Mouse (Mus musculus) MEL (cell line): Measurements from ENCODE around the gene Syt7. TPM values are rescaled to one million over a fixed set of nuclear protein-coding genes. Genes with fewer than 3 reads are reported as not detected.

Experiments used
- DNase-seq: peaks from one replicate; pipeline ENCODE4 v3.0.0; 2011; ENCODE audit warnings: low read depth, low spot score
- H3K27ac ChIP-seq: 2 replicates; pipeline ENCODE4 v1.5.1; 2012; ENCODE audit warnings: low read depth, mild to moderate bottlenecking, control low read depth, low read length, moderate library complexity; ENCODE audit not compliant: control insufficient read depth
- H3K27me3 ChIP-seq, 2 experiments: fragments of 150-350 bp in 1 of 2; sonication (generic) in 1 of 2; 2 replicates each; pipeline ENCODE4 v1.6.1; 2012; ENCODE audit warnings: low read length in 2 of 2, mild to moderate bottlenecking in 2 of 2, improper control_type of control experiment in 1 of 2, moderate library complexity in 1 of 2; ENCODE audit not compliant: insufficient read depth in 2 of 2, control insufficient read depth in 1 of 2
- H3K36me3 ChIP-seq, 2 experiments: 2 replicates each; pipeline ENCODE4 v1.6.1; 2012 to 2014; ENCODE audit warnings: low read length in 2 of 2, improper control_type of control experiment in 1 of 2, inconsistent platforms in 1 of 2, mild to moderate bottlenecking in 1 of 2; ENCODE audit not compliant: insufficient read depth in 2 of 2, control insufficient read depth in 1 of 2
- H3K4me1 ChIP-seq, 2 experiments: fragments of 150-350 bp in 1 of 2; sonication (generic) in 1 of 2; 2 replicates each; pipeline ENCODE4 v1.6.1; 2012; ENCODE audit warnings: low read length in 2 of 2, improper control_type of control experiment in 1 of 2, mild to moderate bottlenecking in 1 of 2; ENCODE audit not compliant: insufficient read depth in 2 of 2, control insufficient read depth in 1 of 2
- H3K4me3 ChIP-seq, 2 experiments: fragments of 150-350 bp in 1 of 2; sonication (generic) in 1 of 2; 2 replicates each; pipeline ENCODE4 v1.5.1; 2012; ENCODE audit warnings: low read depth in 2 of 2, low read length in 2 of 2, mild to moderate bottlenecking in 2 of 2, moderate library complexity in 2 of 2, control low read depth in 1 of 2, improper control_type of control experiment in 1 of 2; ENCODE audit not compliant: control insufficient read depth in 1 of 2, insufficient read depth in 1 of 2
- H3K79me2 ChIP-seq: 2 replicates; pipeline ENCODE4 v1.6.1; 2012; ENCODE audit warnings: mild to moderate bottlenecking, low read length, moderate library complexity; ENCODE audit not compliant: control insufficient read depth, poor library complexity, insufficient read depth
- H3K9ac ChIP-seq: 2 replicates; pipeline ENCODE4 v1.6.1; 2012; ENCODE audit warnings: low read depth, mild to moderate bottlenecking, control low read depth, low read length, moderate library complexity; ENCODE audit not compliant: control insufficient read depth, poor library complexity, severe bottlenecking
- H3K9me3 ChIP-seq: fragments of 150-350 bp; sonication (generic); replicated peaks from 2 replicates; pipeline ENCODE4 v1.6.1; 2012; ENCODE audit warnings: mild to moderate bottlenecking, low read length, improper control_type of control experiment, moderate library complexity; ENCODE audit not compliant: insufficient read depth
- BHLHE40 ChIP-seq: IDR thresholded peaks from 2 replicates; pipeline ENCODE4 v1.6.1; 2012; ENCODE audit warnings: low read depth, mild to moderate bottlenecking, inconsistent platforms, low read length, improper control_type of control experiment, borderline replicate concordance
- CHD1 ChIP-seq: IDR thresholded peaks from 2 replicates; pipeline ENCODE4 v1.6.1; 2012; ENCODE audit warnings: low read depth, mild to moderate bottlenecking, inconsistent platforms, low read length, improper control_type of control experiment
- GABPA ChIP-seq: IDR thresholded peaks from 2 replicates; pipeline ENCODE4 v1.6.1; 2012; ENCODE audit warnings: low read depth, mild to moderate bottlenecking, inconsistent platforms, low read length, improper control_type of control experiment, moderate library complexity
- GATA1 ChIP-seq: IDR thresholded peaks from 2 replicates; pipeline ENCODE4 v1.6.1; 2011; ENCODE audit warnings: low read depth, low read length, improper control_type of control experiment
- HCFC1 ChIP-seq: IDR thresholded peaks from 2 replicates; pipeline ENCODE4 v1.6.1; 2012; ENCODE audit warnings: low read depth, mild to moderate bottlenecking, inconsistent platforms, low read length, improper control_type of control experiment, moderate library complexity
- KAT2A ChIP-seq: conservative IDR thresholded peaks from 2 replicates; pipeline ENCODE4 v1.6.1; 2012; ENCODE audit warnings: low read depth, low read length, improper control_type of control experiment, inconsistent platforms
- MAFK ChIP-seq: IDR thresholded peaks from 2 replicates; pipeline ENCODE4 v1.6.1; 2011; ENCODE audit warnings: low read depth, mild to moderate bottlenecking, low read length, improper control_type of control experiment, borderline replicate concordance
- MAX ChIP-seq: IDR thresholded peaks from 2 replicates; pipeline ENCODE4 v1.6.1; 2011; ENCODE audit warnings: low read length, improper control_type of control experiment
- MAZ ChIP-seq: IDR thresholded peaks from 2 replicates; pipeline ENCODE4 v1.6.1; 2012; ENCODE audit warnings: low read depth, mild to moderate bottlenecking, inconsistent platforms, low read length, improper control_type of control experiment
- NELFE ChIP-seq: IDR thresholded peaks from 2 replicates; pipeline ENCODE4 v1.6.1; 2011; ENCODE audit warnings: low read depth, low read length, improper control_type of control experiment
- POLR2AphosphoS2 ChIP-seq: IDR thresholded peaks from 2 replicates; pipeline ENCODE4 v1.6.1; 2011; ENCODE audit warnings: low read length, improper control_type of control experiment
- RAD21 ChIP-seq: IDR thresholded peaks from 2 replicates; pipeline ENCODE4 v1.6.1; 2011; ENCODE audit warnings: mild to moderate bottlenecking, low read depth, low read length, improper control_type of control experiment
- RCOR1 ChIP-seq: IDR thresholded peaks from 2 replicates; pipeline ENCODE4 v1.6.1; 2012; ENCODE audit warnings: low read depth, mild to moderate bottlenecking, inconsistent platforms, low read length, improper control_type of control experiment
- TAL1 ChIP-seq: IDR thresholded peaks from 2 replicates; pipeline ENCODE4 v1.6.1; 2012; ENCODE audit warnings: mild to moderate bottlenecking, inconsistent platforms, low read length, moderate library complexity, mixed read lengths
- TBP ChIP-seq: IDR thresholded peaks from 2 replicates; pipeline ENCODE4 v1.8.0; 2011; ENCODE audit warnings: low read depth, low read length, improper control_type of control experiment
- USF2 ChIP-seq, 2 experiments: IDR thresholded peaks; 2 replicates each; pipeline ENCODE4 v1.6.1; 2011 to 2012; ENCODE audit warnings: improper control_type of control experiment in 2 of 2, low read length in 2 of 2, borderline replicate concordance in 1 of 2, inconsistent platforms in 1 of 2, low read depth in 1 of 2, mild to moderate bottlenecking in 1 of 2; ENCODE audit not compliant: insufficient read depth in 1 of 2
- ZC3H11A ChIP-seq: IDR thresholded peaks from 2 replicates; pipeline ENCODE4 v1.6.1; 2012; ENCODE audit warnings: low read depth, mild to moderate bottlenecking, inconsistent platforms, low read length, improper control_type of control experiment
- ZMIZ1 ChIP-seq: IDR thresholded peaks from 2 replicates; pipeline ENCODE4 v1.6.1; 2012; ENCODE audit warnings: low read depth, mild to moderate bottlenecking, inconsistent platforms, low read length, improper control_type of control experiment, moderate library complexity
- ZNF384 ChIP-seq: IDR thresholded peaks from 2 replicates; pipeline ENCODE4 v1.6.1; 2012; ENCODE audit warnings: low read depth, mild to moderate bottlenecking, inconsistent platforms, low read length, improper control_type of control experiment
- polyA plus RNA-seq, 2 experiments: library from polyadenylated mRNA; stranded (reverse) in 1 of 2; unstranded in 1 of 2; fragments of >175 nt in 1 of 2; fragments of >200 nt in 1 of 2; gene quantifications; 2 replicates each; pipeline versions ENCODE4 v1.2.1 to v1.2.4; 2012; ENCODE audit warnings: low replicate concordance in 2 of 2, low read depth in 1 of 2; ENCODE audit not compliant: insufficient read length in 2 of 2, insufficient read depth in 1 of 2, missing spikeins in 1 of 2
- total RNA-seq: library from RNA; depleted of rRNA; stranded (reverse); fragments of 300-350 nt; gene quantifications from 2 replicates; pipeline ENCODE4 v1.2.3, GENCODE M21; 2012

Gene Syt7
- total and polyA plus RNA-seq, 3 experiments = not detected

GRCm38 (mm10) chr19:10391028-10391427 is 2.1 kb downstream of the Syt7 start:
- no peaks in the 10 kb centered on the region for H3K9me3 ChIP-seq
- no peaks in the 10 kb centered on the region for H3K27me3 ChIP-seq
- TF ChIP-seq NELFE = no peak
- TF ChIP-seq ZC3H11A = no peak
- no peak for TF ChIP-seq MAZ
- TF ChIP-seq TBP = no peak
- TF ChIP-seq TAL1 = no peak
- no peak for TF ChIP-seq GATA1
- TF ChIP-seq MAFK = no peak
- no peak for TF ChIP-seq HCFC1
- no peaks in the 10 kb centered on the region for H3K79me2 ChIP-seq
- DNase-seq = no peak
- H3K27ac ChIP-seq = no peak overlapping the region
- H3K4me1 ChIP-seq = no peaks in the 10 kb centered on the region
- no peak overlapping the region for H3K4me3 ChIP-seq
- H3K9ac ChIP-seq = no peak overlapping the region
- no peaks in the 10 kb centered on the region for H3K36me3 ChIP-seq

GRCm38 (mm10) chr19:10391995-10392394 is 3.1 kb downstream of the Syt7 start:
- Histone ChIP-seq H3K27me3 (no peaks in the 10 kb centered on the region), H3K9me3 (no peaks in the 10 kb centered on the region), H3K4me3 (no peak overlapping the region), H3K36me3 (no peaks in the 10 kb centered on the region), H3K4me1 (no peaks in the 10 kb centered on the region), H3K79me2 (no peaks in the 10 kb centered on the region), H3K27ac (no peak overlapping the region), H3K9ac (no peak overlapping the region)
- no peak for DNase-seq
- no peak for TF ChIP-seq CHD1
- TF ChIP-seq BHLHE40 = no peak
- no peak for TF ChIP-seq KAT2A
- no peak for TF ChIP-seq RAD21
- no peak for TF ChIP-seq USF2 (IDR thresholded peaks at IDR 0.05; ENCODE audit: borderline replicate concordance in 1 of 2, insufficient read depth in 1 of 2, low read depth in 1 of 2, low read length in 2 of 2)
- TF ChIP-seq RCOR1 = no peak
- no peak for TF ChIP-seq TAL1
- no peak for TF ChIP-seq ZNF384
- no peak for TF ChIP-seq HCFC1
- no peak for TF ChIP-seq ZMIZ1
- TF ChIP-seq MAX = no peak
- TF ChIP-seq GABPA = no peak
- TF ChIP-seq POLR2AphosphoS2 = no peak
